Mouse (Mus musculus): Measurements from ENCODE around the gene Itpr3.

Gene Itpr3

DNA sequence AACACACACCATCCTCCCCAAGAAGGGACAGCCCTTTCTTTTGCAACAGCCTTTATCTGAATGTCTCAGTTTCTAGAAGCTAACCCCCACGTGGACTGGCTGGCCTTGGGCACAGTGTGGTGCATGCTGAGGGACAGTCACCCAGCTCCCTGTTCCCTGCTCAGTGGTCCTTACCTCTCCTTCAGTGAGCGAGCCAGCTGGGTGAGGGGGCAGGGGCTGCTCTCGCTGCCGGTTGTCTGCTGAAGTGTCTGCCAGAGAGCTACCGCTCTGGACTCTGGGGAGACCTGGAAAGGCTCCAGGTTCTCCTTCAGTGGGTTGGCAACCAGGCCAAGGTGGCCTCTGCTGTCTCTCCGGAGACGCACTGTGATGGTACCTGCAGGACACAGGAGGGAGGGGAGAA lies 93.8 kb downstream of the Itpr3 start:
- DNase-seq, result no peak

DNA sequence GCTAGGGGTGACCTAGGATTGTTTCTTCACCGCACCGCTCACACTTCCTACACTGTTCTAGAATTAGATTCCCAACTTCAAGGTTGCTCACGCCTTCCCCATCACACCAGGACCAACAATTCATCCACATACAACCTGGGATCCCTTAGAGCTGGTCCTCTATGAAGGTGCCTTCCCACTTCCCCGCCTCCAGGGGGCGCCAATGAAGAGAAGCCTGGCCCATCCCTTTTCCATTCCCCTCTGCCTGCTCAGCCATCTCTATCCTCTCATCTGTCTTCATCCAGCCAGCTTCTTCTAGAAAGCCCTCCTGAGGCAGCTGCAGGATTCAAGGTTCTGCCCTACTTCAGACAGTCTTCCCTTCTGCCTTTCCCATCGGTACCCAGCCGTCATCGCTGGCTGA lies 94.3 kb downstream of the Itpr3 start:
- peak; percentile 29 to 33 for DNase-seq

DNA sequence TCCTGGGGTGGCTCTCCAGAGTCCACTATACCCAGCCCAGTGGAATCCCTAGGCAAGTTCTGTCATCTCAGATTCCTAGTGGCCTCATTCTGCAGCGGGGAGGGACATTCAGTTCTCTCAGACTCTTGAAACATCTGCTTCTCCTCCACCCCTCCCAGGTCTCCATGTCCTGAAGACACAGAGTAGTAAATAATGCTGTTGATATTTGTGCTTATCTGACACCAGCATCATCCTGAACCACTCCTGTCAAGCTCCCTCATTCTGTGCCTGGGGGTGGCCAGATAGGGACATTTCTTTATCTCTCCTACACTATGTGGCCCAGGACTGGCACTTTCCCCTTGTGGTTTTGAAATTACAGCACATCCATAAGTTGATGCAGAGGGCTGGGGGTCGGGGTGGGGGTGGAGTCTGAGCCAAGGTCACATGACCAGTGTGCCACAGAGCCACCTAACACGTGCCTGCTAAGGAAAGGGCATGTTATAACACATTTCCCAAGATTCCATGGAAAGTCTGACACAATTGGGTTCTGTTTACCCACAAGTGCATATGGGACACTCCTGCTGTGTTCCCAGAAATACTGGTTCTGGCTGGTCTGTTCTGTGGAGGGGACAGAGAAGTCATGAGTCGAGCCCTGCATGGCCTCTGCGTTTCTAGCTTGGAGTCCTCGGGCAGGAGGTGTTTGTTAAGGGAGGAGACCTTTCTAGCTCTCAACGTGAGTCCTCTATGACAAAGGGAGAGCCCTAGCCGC lies 96.0 kb downstream of the Itpr3 start:
- DNase-seq, result no peak

DNA sequence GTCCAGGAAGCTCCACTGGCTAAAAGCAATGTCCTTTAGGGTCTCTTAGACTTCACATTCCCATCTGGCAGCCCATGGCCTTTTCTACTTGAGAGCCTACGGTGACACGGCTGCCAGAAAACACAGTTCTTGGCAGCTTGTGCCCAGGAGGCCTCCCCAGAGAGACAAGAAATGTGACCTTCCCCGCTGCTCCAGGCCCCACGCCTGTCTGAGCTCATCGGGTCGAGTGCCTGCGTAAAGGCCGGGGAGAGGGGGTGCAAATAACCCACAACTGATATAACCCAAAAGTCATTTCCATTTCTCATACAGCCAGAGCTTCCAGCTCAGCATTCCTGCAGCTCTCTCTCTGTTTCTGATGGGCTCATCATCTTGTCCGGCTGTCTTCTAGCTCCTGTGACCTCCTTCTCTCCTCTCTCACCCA lies 96.7 kb downstream of the Itpr3 start:
- DNase-seq, result no peak

DNA sequence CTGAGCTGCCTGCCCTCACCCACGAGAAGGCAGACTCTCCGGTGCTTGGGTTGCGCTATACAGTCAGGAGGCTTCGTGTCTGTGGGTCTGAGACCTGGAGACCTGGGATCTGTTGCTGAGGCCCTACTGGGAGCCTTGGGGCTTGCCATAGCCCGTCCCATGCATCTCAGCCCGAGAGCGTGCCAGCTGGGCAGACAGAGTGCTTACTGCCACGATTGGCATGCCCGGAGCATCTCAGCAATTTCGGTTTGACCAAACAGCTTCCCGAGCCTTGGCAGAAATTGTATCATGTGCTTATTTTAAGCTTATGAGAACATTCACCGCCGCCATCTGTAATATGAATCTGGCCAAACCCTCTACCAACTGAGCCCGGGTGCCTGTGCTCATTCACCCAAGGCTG lies 97.2 kb downstream of the Itpr3 start:
- no peak for DNase-seq

DNA sequence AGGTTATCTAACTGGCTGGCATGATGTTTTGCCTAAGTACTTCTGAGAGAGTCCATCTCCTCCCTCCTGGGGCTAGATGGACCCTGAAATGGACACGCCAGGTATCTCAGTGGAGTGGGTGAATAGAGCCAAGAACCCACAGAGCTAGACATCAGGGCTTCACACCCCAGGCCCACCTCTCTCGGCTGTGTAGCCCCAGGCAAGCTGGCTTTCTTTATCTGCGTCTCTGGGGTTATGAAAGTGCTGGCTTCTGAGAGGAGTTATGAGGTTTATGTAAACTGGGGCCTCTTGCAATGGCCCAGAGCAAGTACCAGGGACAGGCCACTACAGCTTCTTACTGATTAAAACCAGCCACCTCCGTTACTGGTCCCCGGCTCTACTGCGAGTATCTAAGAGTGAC lies 97.8 kb downstream of the Itpr3 start:
- no peak for DNase-seq

DNA sequence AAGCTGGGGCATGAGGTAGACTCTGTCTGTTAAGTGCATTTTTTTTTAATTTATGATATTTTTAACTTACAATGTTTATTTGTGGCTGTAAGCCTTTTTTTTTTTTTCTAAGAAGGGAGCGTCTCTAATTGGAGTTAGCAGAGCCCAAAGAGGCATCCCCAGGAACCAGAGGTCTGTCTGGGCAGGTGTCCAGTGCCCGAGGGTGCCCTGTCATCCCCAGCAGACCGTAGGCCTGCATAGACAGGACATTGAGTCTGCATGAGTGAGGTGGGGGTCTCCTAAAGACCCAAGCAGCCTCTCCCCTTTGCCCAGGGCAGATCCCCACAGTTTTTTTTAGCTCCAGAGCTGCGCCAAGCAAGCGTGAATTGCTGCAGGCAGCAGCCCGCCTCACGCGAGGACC lies 98.6 kb downstream of the Itpr3 start:
- DNase-seq, result no peak

DNA sequence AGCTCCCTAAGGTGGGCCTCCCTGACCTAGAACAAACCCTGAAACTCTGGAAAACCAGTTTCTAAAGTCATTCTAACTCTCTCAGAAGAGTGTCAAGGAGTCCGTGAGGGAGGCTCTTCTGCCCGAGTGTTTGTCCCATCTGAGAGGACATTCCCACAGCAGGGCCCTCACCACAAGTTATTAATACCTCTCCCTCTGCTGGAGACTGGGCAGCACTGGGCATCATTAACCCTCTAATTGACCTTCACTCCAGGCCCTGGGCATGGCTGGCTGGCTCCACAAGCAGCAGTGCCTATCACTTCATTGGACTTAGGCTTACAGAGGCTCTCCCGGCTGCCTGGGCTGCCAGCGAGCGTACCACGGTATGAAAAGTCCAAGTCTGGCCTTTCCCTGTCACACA lies 101.3 kb downstream of the Itpr3 start:
- no peak for DNase-seq

DNA sequence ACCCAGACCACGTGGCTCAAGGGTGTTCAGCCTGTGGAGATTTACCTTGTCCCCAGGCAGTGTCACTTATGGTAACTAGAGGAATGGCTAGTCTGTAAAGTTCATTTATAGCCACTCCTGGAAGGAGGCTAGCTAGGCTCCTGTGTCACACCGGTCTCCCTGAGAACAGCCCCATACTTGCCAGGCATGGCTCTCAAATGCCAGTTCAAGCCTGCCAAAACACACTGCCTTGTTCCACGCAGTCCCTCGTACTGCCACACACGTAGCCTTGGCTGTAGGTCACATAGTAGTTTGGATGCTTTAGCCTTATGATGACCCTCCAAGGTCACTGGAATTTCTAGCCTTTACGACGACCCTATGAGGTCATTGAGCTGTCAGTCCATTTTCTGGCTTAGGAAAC lies 102.1 kb downstream of the Itpr3 start:
- DNase-seq, result no peak

DNA sequence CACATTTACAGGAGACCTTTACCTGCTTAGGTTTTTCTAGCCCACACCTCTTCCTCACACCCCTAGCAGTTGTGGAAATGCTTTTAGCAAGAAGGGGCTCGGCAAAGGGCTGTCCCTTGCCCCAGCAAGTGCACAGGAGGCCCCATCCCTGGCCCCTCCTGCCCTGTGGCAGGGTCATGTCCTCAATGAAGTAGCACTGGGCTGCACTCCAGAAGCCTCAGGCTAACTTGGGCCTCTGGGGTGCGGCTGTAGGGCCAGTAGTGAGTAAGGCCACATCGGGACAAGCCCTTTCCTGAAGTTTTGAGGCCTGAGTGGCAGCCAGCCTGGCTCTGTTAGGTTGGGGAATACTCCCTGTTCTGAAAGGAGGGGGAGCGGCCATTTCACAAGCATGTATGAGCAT lies 103.8 kb downstream of the Itpr3 start:
- DNase-seq, result no peak

DNA sequence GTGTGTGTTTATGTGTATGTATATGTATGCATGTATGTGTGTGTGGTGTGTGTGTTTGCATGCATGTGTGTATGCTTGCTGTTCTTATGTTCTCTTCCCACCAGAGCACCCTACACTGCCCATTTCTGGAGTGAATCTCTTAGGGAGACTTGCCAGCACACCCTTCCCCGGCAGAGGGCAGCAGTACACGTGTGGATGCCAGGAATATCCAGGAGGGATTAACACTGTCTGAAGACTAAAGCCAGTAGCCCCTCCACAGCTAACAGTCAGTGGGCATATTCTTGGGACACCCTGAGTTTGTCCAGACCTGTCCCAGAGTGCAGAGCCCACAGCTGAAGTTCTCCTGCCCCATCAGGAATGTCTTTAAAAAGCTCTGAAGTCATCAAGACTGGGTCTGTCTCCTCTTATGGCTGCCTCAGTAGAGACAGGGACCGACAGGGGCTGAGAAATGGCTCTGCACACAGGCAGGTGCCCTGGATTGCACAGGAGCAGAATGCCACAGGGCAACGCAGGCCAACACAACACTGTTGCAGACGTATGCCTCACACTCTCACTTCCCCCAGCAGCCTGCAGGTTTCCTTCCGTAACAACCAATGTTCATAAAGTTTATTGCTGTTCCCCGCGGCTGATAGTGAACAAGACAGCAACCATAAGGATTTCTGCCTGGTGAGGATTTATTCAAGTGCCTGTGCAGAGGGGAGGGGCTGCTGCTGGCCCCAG lies 108.1 kb downstream of the Itpr3 start:
- DNase-seq, result no peak

DNA sequence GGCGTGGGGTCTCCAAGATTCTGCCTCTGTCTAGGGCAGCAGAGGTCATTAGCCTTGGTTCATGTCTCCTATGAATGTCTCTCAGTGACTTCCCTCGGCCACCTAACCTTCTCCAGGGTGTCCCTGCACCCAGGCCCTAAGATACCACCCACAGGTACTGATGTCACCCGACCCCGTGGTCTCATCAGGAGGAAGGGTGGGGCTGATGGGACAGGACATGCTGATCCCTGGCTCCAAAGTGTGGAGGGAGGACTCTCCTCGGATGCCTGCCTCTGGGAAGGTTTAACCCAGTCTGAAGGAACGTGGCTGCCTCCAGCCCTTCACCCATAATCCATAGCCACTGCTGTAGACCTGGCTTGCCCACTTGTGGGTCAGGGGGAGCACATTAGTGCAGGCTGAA lies 109.8 kb downstream of the Itpr3 start:
- no peak for DNase-seq

DNA sequence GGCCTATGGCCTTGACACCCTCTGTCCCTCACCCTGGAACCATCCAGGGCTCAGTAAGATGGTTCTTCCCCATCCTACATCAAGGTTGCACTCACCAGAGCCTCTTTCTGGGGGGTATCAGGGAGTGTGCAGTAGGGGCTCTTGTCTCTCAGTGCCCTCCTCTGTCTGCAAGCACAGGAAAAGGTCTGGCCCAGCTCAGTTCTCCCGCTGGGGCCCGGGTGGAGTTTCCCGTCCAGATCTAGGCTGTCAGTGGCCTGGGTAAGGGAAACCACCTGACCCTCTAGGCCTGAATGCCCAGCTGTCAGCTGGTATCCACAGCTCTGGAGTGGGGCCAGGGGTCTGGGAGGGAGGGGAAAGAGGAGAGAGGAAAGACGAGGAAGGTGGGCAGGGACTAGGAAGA lies 110.4 kb downstream of the Itpr3 start, which contains the start of gene Ip6k3:
TSS of gene Ip6k3 (minus strand) at position 251 of the 400 bp plus-strand sequence.
- DNase-seq, result no peak

DNA sequence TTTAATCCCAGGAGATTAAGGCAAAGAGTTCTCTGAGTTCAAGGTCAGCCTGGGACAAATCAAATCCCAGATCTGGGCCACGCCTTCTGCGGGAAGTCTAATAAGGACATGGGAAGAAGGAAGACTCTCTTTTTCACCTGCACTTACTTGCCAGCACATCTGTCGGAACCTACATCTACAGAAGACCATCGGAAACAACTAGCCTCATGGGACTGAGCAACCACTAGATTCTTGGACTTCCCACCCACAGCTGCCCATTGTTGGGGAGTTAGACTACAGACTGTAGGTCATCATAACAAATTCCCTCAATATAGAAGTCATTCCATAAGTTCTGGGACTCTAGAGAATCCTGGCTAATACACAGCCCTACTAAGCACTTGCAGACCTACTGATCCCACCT lies 111.5 kb downstream of the Itpr3 start:
- DNase-seq, result no peak

DNA sequence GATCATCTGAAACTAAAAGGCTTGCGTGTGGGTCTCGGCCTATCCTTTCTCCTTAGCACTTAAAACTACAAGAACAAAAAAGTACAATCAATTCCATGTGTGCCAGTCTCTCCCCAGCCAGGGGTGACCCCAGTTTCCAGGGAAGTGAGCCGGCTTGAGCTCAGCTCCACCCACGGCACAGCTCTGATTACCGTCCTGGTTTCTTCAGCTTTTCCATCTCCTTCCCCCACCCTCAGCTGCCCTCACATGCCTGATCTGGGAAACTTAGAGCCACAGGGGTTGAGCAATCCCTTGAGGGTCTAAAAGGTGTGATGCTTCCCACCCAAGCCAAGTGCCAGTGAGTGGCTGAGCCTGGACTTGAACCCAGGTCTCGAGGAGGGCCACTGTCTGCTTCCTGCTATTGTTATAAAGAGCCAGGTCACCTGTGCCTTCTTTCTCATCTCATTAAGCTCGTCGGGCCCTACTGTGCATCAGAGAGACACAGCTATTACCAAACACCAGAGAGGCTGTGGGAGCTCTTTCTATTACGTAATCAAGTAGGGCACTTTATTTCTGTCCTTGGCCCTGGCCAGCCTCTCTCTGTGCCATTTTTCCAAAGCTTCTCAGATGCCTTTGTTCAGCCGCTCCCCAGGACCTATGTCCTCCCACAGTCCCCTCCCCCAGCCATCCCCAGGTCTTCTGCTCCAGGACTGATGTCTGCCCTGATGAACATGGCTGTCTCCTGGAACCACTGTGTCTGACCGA lies 113.0 kb downstream of the Itpr3 start:
- no peak for DNase-seq

DNA sequence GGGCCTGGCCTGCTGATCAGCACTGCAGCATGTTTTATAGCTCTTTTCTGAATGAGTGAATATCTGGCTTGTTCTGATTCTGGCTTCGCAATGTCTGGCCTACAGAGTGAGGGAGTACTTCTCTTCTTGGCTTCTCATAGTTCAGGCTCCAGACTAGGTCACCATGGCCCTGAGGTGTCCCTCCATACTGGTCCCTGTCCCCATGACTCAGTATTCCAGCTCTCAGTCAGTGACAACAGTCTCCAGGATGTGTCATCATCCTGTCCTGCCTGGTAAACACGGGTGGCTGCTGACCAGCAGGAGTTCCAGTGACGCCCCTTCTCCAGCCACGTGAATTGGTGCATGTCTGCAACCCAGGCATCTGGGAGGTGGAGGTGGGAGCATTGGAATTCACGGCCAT lies 114.0 kb downstream of the Itpr3 start:
- DNase-seq, result no peak

Measured in thymus, postnatal 36 days (tissue).